Mouse (Mus musculus) spleen, adult 2 months (tissue): Measurements from ENCODE around the gene Itpkb.

ENCODE experiments used
- CTCF ChIP-seq: fragments of 200-500 bp; IDR thresholded peaks from 2 replicates; pipeline ENCODE4 v1.5.1; 2011; ENCODE audit warnings: mild to moderate bottlenecking, inconsistent platforms; ENCODE audit not compliant: insufficient read depth, insufficient read length, insufficient replicate concordance; ENCODE audit errors: extremely low read depth
- POLR2A ChIP-seq: fragments of 200-500 bp; IDR thresholded peaks from 2 replicates; pipeline ENCODE4 v1.6.1; 2011; ENCODE audit warnings: low read depth, low read length, inconsistent platforms

DNA sequence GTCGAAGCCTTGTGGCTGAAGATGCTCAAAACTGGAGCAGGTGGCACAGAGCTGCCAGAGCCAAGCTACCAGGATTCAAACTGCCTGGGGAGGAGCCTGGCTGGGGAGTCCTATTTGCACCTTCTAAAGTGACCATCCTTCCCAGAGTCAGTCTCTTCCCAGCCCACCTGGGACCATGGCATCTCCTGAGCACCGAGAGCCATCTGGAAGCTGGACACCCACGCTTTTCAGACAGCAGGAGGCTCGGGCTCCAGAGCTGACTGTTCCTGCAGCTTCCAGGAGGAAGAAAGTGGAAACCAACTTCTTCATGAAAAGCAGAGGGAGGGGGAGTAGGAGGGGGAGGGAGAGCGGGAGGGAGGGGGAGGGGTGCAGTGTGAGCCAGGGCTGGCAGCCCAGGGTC lies 135.3 kb downstream of the Itpkb start:
- TF ChIP-seq CTCF, result no peak
- no peak for TF ChIP-seq POLR2A
